Mouse (Mus musculus): ENCODE data around the gene Col8a1.

Gene Col8a1

DNA sequence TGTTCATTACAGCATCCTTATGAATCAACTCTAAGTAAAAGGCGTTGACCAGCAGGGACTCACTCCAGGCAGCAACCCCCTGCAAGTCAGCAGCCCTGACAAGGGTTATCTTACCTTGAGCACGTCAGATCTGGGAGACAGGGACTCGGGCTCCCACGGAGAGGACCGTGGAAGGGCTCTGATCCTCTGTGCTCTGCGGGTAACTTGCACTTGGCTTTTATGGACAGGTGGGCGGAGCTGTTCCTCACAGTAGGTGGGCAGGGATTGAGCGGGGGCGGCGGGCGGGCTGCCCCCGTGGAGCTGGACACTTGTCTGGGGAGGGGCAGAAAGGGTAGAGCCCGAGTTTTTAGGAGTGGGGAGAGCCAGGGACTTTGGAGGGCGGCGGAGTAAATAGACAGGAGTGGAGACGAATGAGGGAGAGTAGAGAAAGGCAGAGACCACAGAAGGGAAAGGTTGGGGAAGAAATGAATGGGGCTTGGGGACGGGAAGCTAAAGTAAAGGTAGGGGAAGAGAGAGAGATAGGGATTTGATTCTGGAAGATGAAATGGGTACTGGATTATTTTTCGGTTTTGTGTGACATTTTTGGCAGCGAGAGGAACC is at the start of gene Col8a1:
Gene Col8a1 (minus strand): TSS at position 212 of the 600 bp plus-strand sequence.
- no peak for DNase-seq

DNA sequence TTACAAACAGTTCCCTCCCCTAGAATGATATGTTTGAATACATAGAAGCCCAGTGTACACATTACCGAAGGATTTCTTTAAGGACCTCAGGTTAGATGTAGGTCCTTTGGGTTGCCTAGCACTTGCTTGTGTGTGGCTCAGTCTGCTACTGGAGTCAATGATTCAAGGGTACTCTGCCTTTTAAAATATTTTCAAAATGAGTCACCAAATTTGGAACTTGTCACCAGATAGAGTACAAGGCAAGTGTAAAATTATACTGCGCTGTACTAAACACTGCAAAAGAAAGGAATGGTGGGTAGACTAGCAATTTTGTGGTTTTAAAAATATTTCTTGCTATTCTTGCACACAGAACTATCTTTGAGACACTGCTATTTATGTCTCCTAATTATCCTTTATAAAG is 47.3 kb upstream of the Col8a1 start:
- no peak for DNase-seq

DNA sequence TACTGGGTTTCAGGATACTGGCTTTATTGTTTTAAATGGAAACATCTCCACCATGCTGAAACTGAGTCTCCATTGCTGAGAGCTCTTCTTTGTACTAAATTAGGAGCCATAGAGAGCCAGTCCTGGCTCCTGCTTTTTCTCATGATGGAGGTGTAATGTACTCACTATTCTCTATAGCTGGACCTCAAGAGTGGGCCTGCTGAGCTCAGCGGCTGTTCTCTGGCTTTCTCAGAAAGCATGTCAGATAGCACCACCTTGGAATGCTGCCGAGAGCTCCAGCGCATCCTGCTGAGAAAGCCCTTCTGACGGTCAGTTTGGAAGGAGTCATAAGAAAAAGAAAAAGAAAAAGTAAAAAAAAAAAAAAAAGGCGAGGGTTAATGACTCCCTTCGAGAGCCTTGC is 41.8 kb upstream of the Col8a1 start:
- no peak for DNase-seq

GRCm38 (mm10) chr16:57779011-57779410 is 24.5 kb upstream of the Col8a1 start:
- DNase-seq = no peak

DNA sequence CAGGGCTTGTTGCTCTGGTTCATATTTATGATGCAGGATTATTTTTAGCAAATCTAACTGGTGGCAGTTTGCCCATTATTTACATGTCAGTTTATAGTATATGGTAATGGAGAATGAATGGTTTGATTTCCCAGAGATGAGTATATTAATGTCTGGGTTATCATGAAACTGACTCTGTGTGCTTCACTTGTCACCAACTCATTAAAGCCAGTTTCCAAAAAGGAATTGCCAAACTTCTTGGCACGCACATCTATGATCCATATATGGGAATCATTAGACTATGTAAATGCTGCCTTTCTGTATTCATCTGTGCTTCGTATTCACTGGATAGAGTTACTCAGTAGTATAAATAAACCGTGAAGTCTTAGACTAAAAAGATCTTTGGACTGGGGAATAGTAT is 11.1 kb upstream of the Col8a1 start:
- DNase-seq = no peak

DNA sequence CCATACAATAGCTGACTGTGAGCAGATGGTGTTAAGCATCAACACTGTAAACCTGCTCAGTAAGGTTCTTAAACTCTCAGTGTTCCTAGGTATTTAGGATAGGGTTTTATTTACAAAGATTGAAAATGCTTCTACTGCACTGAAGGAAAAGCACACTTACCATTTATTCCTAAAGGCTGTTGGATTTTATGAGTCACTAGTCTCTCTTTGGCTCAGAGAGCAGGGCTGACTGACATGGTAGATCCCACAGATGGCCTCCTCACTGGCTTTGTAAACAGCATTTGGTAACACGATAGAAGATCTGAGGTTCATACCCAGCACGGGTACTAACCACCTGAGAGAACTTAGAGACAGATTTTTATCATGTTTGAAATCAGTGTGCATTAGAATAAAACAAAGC is 5.3 kb upstream of the Col8a1 start:
- no peak for DNase-seq

- DNase-seq = no peak
These were observed 1.2 kb upstream of the Col8a1 start for GRCm38 (mm10) chr16:57755708-57756107.

GRCm38 (mm10) chr16:57755241-57755640 is 704 bp upstream of the Col8a1 start:
- DNase-seq = no peak

GRCm38 (mm10) chr16:57753539-57754280 is 827 bp downstream of the Col8a1 start:
- DNase-seq = peak; percentile 45

DNA sequence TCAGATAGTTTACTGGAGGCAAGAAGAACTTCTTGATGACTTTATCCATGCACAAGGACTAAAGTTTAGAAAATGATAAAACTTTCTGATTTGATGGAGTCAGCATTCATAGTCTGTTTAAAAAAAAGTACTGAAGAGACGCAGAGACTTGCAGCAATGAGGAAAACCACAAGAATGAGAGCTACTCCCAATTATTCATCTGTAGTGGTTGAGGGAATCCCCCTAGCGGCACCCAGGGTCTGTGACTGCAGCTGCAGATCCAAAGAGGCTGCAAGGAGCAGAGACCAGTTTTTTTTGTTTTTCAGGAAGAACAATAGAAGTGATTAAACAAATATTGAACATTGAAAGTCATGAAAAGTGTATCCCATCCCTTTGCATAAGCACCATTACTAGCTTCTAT is 4.0 kb downstream of the Col8a1 start:
- no peak for DNase-seq

DNA sequence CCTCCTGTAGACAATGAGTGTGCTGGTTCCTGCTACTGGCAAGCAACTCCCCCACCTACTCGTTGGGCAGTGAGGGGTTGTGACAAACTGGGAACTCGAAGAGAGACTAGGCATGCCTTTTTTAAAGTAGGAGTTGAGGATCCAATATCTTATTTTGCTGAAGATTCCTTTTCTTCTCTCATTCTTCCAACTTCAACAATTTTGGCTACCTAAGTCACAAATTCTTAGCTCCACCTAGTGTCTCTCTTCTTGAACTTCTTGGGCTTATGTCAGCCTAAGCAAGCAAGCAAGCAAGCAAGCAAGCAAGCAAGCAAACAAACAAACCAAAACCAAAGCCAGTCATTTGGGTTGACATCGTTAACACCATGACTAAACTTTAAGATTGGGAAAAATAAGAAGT is 6.4 kb downstream of the Col8a1 start:
- DNase-seq = peak; percentile 17

DNA sequence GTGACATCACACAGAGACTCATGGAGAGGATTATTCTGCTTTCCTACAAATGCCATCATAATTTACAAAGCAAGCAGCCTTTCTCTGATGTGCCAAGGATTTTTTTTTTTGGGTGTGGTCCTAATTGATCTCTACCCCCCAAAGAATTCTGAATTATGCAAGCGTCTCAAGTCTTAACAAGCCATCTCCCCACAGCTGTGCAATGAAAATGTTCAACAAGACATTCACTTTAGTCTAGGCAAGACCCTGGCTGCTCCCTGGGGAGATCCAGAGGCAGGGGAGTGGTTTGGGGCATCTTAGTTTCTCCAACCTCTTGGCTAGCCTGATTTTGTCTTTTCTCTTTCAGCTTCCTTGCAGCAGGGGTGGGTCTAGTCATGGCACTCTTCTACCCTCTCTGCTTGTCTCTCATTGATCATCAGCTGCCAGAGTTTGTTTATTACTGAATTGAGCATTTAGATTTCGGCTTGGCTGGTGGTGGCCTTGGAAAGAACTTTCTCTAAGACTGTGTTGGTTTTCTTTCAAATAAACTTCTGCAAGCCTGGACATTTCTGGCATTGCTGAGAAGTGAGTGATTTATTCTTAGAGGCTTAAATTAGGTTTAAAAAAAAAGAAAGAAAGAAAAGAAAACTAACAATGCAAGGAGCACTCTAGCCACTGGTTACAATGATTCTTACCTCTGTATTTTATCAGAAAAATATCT is 7.0 kb downstream of the Col8a1 start:
- no peak for DNase-seq

GRCm38 (mm10) chr16:57740169-57740568 is 14.4 kb downstream of the Col8a1 start:
- DNase-seq = no peak

DNA sequence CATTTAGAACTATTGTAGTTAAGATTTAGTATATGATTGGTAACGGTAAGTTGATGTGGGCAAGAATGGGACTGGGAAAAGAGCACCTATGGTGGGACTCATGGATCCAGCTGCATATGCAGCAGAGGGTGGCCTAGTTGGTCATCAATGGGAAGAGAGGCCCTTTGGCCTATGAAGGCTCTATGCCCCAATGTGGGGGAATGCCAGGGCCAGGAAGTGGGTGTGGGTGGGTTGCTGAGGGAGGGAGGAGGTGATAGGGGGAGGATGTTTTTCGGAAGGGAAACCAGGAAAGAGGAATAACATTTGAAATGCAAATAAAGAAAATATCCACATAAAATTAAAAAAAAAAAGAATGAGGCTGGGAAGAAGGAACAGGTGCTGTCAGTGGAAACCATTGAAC is 19.6 kb downstream of the Col8a1 start:
- no peak for DNase-seq

GRCm38 (mm10) chr16:57733545-57733944 is 21.0 kb downstream of the Col8a1 start:
- DNase-seq = no peak

DNA sequence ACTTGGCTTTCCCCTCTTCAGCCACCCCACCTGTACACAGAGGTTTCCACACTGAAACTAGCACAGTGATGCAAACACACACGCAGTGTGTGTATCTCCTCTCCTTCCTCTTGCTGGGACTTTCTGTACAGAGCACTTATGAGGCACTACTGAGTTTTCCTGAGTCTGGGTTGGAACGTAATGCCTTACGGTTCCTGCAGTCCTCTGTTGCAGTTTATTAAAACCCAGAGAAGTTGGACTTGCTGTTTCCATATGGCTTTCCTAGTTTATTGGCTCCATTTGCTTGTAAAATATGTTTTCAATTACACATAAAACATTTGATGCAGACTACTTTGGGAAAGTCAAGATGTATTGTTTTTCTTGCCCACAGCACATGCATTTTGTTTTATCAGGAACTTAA is 21.4 kb downstream of the Col8a1 start:
- no peak for DNase-seq

DNA sequence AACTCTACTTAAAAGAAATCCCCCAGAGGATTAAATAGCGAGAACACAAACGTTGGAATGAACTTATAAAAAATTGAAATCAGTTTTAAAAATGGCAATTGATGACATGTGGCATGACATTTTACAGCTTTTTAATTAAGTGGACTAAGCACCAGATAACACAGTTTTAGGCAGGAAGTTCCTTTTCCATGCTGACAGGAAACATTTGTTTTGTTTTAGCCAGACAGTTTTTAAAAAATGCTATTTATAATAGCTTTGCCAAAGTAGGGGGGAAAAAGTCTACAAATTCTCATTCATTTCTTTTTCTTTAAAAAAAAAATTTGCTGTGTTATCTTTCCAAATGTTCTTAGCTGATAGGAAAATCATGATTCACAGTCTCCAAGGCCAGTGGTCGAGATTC is 29.6 kb downstream of the Col8a1 start:
- peak; percentile 20 for DNase-seq

DNA sequence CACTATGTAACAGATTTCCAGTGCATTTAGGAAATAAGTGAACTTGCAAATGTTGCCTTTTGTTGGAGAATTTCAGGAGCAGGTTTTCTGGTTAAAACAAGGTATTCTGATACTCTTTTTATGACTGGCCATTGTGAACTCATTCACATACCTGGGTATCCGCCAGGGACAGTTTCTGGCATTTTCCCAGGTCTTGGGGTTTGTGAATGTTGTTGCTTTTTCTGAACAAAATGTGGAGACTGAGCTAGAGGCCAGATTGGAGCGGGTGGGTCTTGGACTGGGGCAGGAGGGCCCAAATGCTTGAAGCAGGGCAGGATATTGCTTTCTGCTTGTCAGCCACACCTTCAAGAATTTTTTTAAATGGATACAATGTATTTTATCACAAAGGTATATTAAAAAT is 35.6 kb downstream of the Col8a1 start:
- DNase-seq = peak; percentile 23

DNA sequence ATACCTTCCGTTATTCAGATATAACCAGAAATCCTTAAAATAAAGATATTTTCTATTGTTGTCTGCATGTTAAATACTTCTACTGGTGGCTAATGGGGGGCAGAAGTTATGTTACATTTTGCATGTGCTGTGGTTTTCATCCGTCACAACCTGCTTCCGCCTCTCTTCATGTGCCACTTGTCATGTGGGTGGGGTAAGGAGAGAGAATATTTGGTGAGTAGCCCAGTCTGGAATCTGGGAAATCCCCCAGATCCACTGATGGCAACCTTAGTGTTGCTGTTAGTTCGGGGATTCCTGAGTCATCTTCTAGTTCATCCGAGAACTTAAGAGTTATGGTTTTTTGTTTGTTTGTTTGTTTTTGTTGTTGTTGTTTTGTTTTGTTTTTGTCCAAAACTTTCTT is 55.8 kb downstream of the Col8a1 start:
- no peak for DNase-seq

DNA sequence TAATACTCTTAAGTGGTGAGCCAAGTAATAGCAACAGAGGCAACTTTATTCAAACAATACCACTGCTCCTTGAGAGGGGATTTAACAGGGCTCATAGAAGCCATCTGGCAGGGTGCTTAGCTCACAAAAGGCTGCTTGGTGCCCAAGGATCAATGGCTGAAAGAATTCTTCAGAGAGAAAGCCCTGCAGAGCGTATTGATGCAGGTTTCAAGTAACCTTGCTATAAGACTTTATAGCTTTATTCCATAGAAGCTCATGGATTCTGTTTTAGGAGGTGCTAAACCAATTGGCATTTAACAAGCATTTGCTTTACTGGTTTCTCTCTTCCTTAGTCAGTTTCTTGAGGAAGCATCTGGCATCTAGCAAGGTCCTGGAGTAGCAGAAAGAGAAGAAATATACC is 59.8 kb downstream of the Col8a1 start:
- no peak for DNase-seq

- no peak for DNase-seq
These were observed 60.5 kb downstream of the Col8a1 start for GRCm38 (mm10) chr16:57693906-57694522.

GRCm38 (mm10) chr16:57685790-57686399 is 68.6 kb downstream of the Col8a1 start:
- no peak for DNase-seq

DNA sequence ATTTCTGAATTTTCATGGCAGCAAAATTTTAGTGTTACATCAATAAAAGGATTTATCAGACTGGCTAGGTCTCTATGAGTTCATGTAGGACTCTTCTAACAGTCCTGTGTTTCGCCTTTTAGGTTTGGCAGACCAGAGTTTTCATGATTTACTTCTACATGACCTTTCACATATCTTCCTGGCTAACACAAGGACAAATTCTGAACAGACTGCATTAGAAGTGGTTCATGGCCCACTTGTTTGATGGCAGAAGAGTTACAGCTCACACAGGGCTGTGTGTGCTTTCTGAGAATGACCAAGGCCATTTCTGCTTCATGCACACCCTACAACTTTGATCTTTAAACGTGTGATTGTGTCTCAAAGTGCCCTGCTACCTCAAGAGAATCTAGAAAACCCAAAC is 82.3 kb downstream of the Col8a1 start:
- DNase-seq = no peak

All from kidney, adult 9 months (tissue).